Mouse (Mus musculus) lung, postnatal 0 days (tissue): ENCODE results near the gene Gng2. TPM values are rescaled to one million over a fixed set of nuclear protein-coding genes. Genes with fewer than 3 reads are reported as not detected.

ENCODE experiments used
- ATAC-seq: fragments of 200-750 bp; cut with Nextera tagmentation; 2 replicates; pipeline ENCODE4 v1.8.0; 2017; ENCODE audit warnings: moderate library complexity
- DNase-seq: peaks from one replicate; pipeline ENCODE4 v3.0.0-alpha.2; 2016; ENCODE audit warnings: low spot score
- H3K27ac ChIP-seq: fragments of 300-500 bp; sonication (generic); 2 replicates; pipeline ENCODE4 v1.5.1; 2014; ENCODE audit warnings: antibody characterized with exemption, mild to moderate bottlenecking, low read length, mixed read lengths
- H3K27me3 ChIP-seq: fragments of 300-500 bp; sonication (generic); replicated peaks from 2 replicates; pipeline ENCODE4 v1.6.1; 2014; ENCODE audit warnings: low read length, mixed read lengths; ENCODE audit not compliant: insufficient read depth
- H3K36me3 ChIP-seq: fragments of 300-500 bp; sonication (generic); 2 replicates; pipeline ENCODE4 v1.6.1; 2014; ENCODE audit warnings: low read length, mixed read lengths; ENCODE audit not compliant: insufficient read depth
- H3K4me1 ChIP-seq: fragments of 300-500 bp; sonication (generic); 2 replicates; pipeline ENCODE4 v1.6.1; 2014; ENCODE audit warnings: antibody characterized with exemption, low read depth, low read length, mixed read lengths; ENCODE audit not compliant: insufficient read depth
- H3K4me2 ChIP-seq: fragments of 300-500 bp; sonication (generic); replicated peaks from 2 replicates; pipeline ENCODE4 v1.6.1; 2014; ENCODE audit warnings: low read depth, mild to moderate bottlenecking, low read length, moderate library complexity, mixed read lengths
- H3K4me3 ChIP-seq: fragments of 300-500 bp; sonication (generic); 2 replicates; pipeline ENCODE4 v1.5.1; 2014; ENCODE audit warnings: low read depth, low read length
- H3K9ac ChIP-seq: fragments of 300-500 bp; sonication (generic); replicated peaks from 2 replicates; pipeline ENCODE4 v1.6.1; 2014; ENCODE audit warnings: low read depth, mild to moderate bottlenecking
- H3K9me3 ChIP-seq: fragments of 300-500 bp; sonication (generic); 2 replicates; pipeline ENCODE4 v1.6.1; 2016; ENCODE audit warnings: low read length, mixed read lengths
- CTCF ChIP-seq: IDR thresholded peaks from 2 replicates; pipeline ENCODE4 v1.5.1; 2016; ENCODE audit warnings: antibody characterized with exemption, mild to moderate bottlenecking
- EP300 ChIP-seq: IDR thresholded peaks from 2 replicates; pipeline ENCODE4 v1.6.1; 2016; ENCODE audit warnings: antibody characterized with exemption, mild to moderate bottlenecking, control low read depth
- WGBS: fragments of 180-500 bp; shearing (Covaris S2); extraction: QIAGEN DNeasy Blood & Tissue Kit; methylation state at CpG from one replicate; pipeline ENCODE4 v1.1.7; 2014; 5-methylcytosine and 5-hydroxymethylcytosine counted together
- polyA plus RNA-seq: library from polyadenylated mRNA; unstranded; fragments of >200 nt; fragmentation: Nextera tagmentation; extraction: Ambion mirVana; gene quantifications from 2 replicates; pipeline ENCODE4 v1.2.1, GENCODE M21; 2015

Gene Gng2
- polyA plus RNA-seq: 27.9 and 29.5 TPM in 2 replicates

GRCm38 (mm10) chr14:19977271-19978024, at the start of gene Gng2:
Gene Gng2 (minus strand): TSS chr14:19977627.
- H3K36me3 ChIP-seq: no peaks in the 10 kb centered on the region
- H3K4me3 ChIP-seq: peak within 1 kb of the TSS; percentile 49
- H3K27me3 ChIP-seq: no peaks in the 10 kb centered on the region
- TF ChIP-seq CTCF: no peak
- no peak for TF ChIP-seq EP300
- H3K4me2 ChIP-seq: peak within 1 kb of the TSS; percentile 72
- peak within 1 kb of the TSS; percentile 41 for H3K9ac ChIP-seq
- no peak; the same call in 1 of the 2 replicates for ATAC-seq
- H3K4me1 ChIP-seq: no peaks in the 10 kb centered on the region
- 11% methylated on average over 15 of the region's 15 CpGs for WGBS
- H3K9me3 ChIP-seq: no peaks in the 10 kb centered on the region
- H3K27ac ChIP-seq: peak within 1 kb of the TSS; percentile 86
- DNase-seq: no peak

GRCm38 (mm10) chr14:20024888-20025719, 47.7 kb upstream of the Gng2 start:
- 37% methylated on average over 6 of the region's 6 CpGs for WGBS
- Histone ChIP-seq H3K9ac (no peak overlapping the region), H3K4me1 (no peaks in the 10 kb centered on the region), H3K4me2 (no peak overlapping the region), H3K36me3 (no peaks in the 10 kb centered on the region), H3K27me3 (no peaks in the 10 kb centered on the region), H3K9me3 (no peaks in the 10 kb centered on the region), H3K4me3 (no peak overlapping the region), H3K27ac (no peak overlapping the region)
- DNase-seq: no peak
- TF ChIP-seq CTCF: no peak
- ATAC-seq: peak; percentile 32; the same call in 1 of the 2 replicates

- ATAC-seq (no peak), DNase-seq (no peak)
- 88% methylated on average over 2 of the region's 2 CpGs for WGBS
- Histone ChIP-seq H3K9me3 (no peaks in the 10 kb centered on the region), H3K4me3 (no peak overlapping the region), H3K27ac (no peak overlapping the region), H3K9ac (no peak overlapping the region), H3K4me1 (no peaks in the 10 kb centered on the region), H3K4me2 (no peak overlapping the region), H3K36me3 (no peaks in the 10 kb centered on the region), H3K27me3 (no peaks in the 10 kb centered on the region)
- no peak for TF ChIP-seq EP300
- no peak for TF ChIP-seq CTCF
Observed at GRCm38 (mm10) chr14:20023939-20024338, 46.5 kb upstream of the Gng2 start.

GRCm38 (mm10) chr14:20019486-20019885, 42.1 kb upstream of the Gng2 start:
- Histone ChIP-seq H3K9me3 (no peaks in the 10 kb centered on the region), H3K27ac (no peak overlapping the region), H3K4me2 (no peak overlapping the region), H3K9ac (no peak overlapping the region), H3K4me3 (no peak overlapping the region), H3K36me3 (no peaks in the 10 kb centered on the region), H3K27me3 (no peaks in the 10 kb centered on the region), H3K4me1 (no peaks in the 10 kb centered on the region)
- DNase-seq (no peak), ATAC-seq (no peak)
- WGBS: 71% methylated on average over 3 of the region's 3 CpGs
- no peak for TF ChIP-seq EP300
- no peak for TF ChIP-seq CTCF

- Histone ChIP-seq H3K27me3 (no peaks in the 10 kb centered on the region), H3K4me2 (no peak overlapping the region), H3K27ac (no peak overlapping the region), H3K36me3 (no peaks in the 10 kb centered on the region), H3K4me1 (no peaks in the 10 kb centered on the region), H3K9me3 (no peaks in the 10 kb centered on the region; the same call in 1 of the 2 replicates), H3K9ac (no peak overlapping the region), H3K4me3 (no peak overlapping the region)
- TF ChIP-seq CTCF (no peak), EP300 (no peak)
- no peak for ATAC-seq
- WGBS: 47% methylated on average over 9 of the region's 9 CpGs
- no peak for DNase-seq
Observed at GRCm38 (mm10) chr14:20012506-20013275, 35.3 kb upstream of the Gng2 start.

- Histone ChIP-seq H3K27ac (no peak overlapping the region), H3K27me3 (no peaks in the 10 kb centered on the region), H3K4me1 (no peaks in the 10 kb centered on the region), H3K9me3 (no peaks in the 10 kb centered on the region; the same call in 1 of the 2 replicates), H3K36me3 (no peaks in the 10 kb centered on the region), H3K4me2 (no peak overlapping the region), H3K9ac (no peak overlapping the region), H3K4me3 (no peak overlapping the region)
- DNase-seq: no peak
- WGBS: 61% methylated on average over 3 of the region's 3 CpGs
- no peak for ATAC-seq
- TF ChIP-seq CTCF: no peak
- TF ChIP-seq EP300: no peak
Observed at GRCm38 (mm10) chr14:20007446-20007845, 30.0 kb upstream of the Gng2 start.
